Mouse (Mus musculus) heart, postnatal 0 days (tissue): ENCODE results near the gene Unc13a.

Experiments
- CTCF ChIP-seq: IDR thresholded peaks from 2 replicates; pipeline ENCODE4 v1.5.1; 2016; ENCODE audit warnings: antibody characterized with exemption, control low read depth, low read depth
- EP300 ChIP-seq: IDR thresholded peaks from 2 replicates; pipeline ENCODE4 v1.6.1; 2016; ENCODE audit warnings: antibody characterized with exemption, low read depth

DNA sequence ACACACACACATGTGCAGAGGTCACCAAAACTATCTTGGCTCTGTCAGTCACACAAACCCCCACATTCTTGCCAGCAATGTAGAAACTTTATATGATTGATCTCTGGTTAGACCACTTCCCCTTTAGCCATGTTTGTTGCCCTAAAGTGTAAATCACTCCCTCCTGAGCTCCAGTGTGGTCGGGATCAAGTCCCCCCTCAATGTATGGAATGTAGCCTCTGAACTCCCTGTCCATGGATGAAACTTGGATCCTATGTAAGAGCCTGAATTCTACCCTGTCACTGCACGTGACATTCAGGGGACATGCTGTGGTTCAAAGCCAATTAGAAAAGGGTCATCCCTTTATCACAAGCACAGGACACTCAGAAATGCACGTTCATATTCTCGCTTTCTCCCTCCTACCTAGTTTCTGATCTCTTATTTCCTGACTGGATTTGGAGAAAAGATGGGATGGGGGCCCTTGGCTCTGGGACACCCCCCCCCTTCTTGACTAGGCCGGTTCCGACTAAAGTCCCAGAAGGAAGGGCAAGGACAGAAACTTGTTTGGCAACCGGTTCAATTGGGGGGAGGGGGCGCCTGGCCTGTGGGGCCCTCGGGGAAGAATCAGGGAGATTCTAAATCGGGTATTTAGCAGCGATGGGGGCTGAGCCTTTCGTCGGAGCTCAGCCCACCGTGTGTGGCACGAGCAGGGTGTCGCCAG lies 43.0 kb downstream of the Unc13a start:
- TF ChIP-seq CTCF (no peak), EP300 (no peak)
